ENCODE assay signal across 8 mouse cellular contexts in the genomic region with DNA sequence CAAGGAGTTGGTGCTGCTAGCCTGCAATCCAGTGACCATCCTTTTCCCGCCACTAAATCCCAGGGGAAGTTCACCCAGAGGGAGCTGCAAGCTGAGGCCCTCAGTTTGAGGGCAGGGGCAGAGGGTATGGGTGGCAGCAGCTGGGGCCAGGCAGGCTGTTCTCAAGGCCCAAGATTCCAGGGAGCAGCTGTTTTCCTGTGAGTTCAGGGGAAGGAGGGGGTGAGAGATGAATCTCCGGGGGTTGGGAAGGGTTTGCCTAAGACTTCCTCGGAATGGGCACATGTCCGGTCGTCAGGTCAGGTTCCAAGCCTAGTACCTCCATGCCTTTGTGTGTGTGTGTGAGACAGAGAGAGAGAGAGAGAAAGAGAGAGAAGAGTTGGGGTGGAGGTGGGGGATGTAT. TPM values are rescaled to one million over a fixed set of nuclear protein-coding genes. Genes with fewer than 3 reads are reported as not detected.
DNase-seq lines count a peak whose midpoint lies in the region; ATAC-seq lines count a peak whose summit lies in the region.

No protein-coding gene starts in this region.

- H3K4me2 ChIP-seq in neural tube, embryonic 11.5 days (ENCODE audit: low read depth), result peak overlapping the region; percentile 18
- peak overlapping the region; percentile 31 for H3K4me2 ChIP-seq in liver, embryonic 16.5 days (ENCODE audit: low read depth, low read length)

- H3K4me3 ChIP-seq in neural tube, embryonic 11.5 days (ENCODE audit: low read depth, low read length), result no peak overlapping the region
- 0 out of 2 replicates have a peak overlapping the region, but pooled peaks have one; percentile 32 for H3K4me3 ChIP-seq in liver, embryonic 16.5 days (ENCODE audit: low read depth, low read length)

- 15% methylated on average over 5 of the region's 5 CpGs for WGBS in neural tube, embryonic 11.5 days
- 17% methylated on average over 5 of the region's 5 CpGs for WGBS in liver, embryonic 16.5 days (ENCODE audit: insufficient replicate concordance)

- peaks cover 2% of the 10 kb centered on the region; the same call in 1 of the 2 replicates for H3K36me3 ChIP-seq in neural tube, embryonic 11.5 days (ENCODE audit: control insufficient read depth, insufficient read depth, low read length)
- H3K36me3 ChIP-seq in liver, embryonic 16.5 days (ENCODE audit: control insufficient read depth, insufficient read depth), result peaks cover 15% of the 10 kb centered on the region

- H3K9ac ChIP-seq in neural tube, embryonic 11.5 days (ENCODE audit: low read length), result no peak overlapping the region
- no peak overlapping the region for H3K9ac ChIP-seq in liver, embryonic 16.5 days (ENCODE audit: low read depth, low read length)

- ATAC-seq in neural tube, embryonic 11.5 days (ENCODE audit: insufficient read depth, low FRiP score, low TSS enrichment), result no peak
- ATAC-seq in liver, embryonic 16.5 days (ENCODE audit: low read depth), result 0 out of 2 replicates have a peak, but pooled peaks have one; percentile 13

- H3K27me3 ChIP-seq in neural tube, embryonic 11.5 days (ENCODE audit: control insufficient read depth, insufficient read depth, low read length), result peaks cover 11% of the 10 kb centered on the region
- peaks cover 11% of the 10 kb centered on the region for H3K27me3 ChIP-seq in liver, embryonic 16.5 days (ENCODE audit: control insufficient read depth, insufficient read depth, low read depth, low read length)

- H3K9me3 ChIP-seq in neural tube, embryonic 11.5 days (ENCODE audit: control insufficient read depth, low read length), result no peaks in the 10 kb centered on the region
- no peaks in the 10 kb centered on the region for H3K9me3 ChIP-seq in liver, embryonic 16.5 days (replicated peaks; ENCODE audit: control insufficient read depth, low read length)

- peak; percentile 48 for DNase-seq in embryo, embryonic 11 days
- no peak for DNase-seq in embryo, embryonic 9.5 days (ENCODE audit: extremely low spot score)
- peak; percentile 22 for DNase-seq in neural tube, embryonic 11.5 days (ENCODE audit: low spot score)
- no peak for DNase-seq in neural tube, embryonic 10.5 days (ENCODE audit: extremely low spot score, low spot score)
- no peak for DNase-seq in cerebellum, postnatal 14 days
- DNase-seq in left cerebral cortex, postnatal 25 days (ENCODE audit: low spot score in 2 of 2), result no peak
- no peak for DNase-seq in urinary bladder, postnatal 14 days (ENCODE audit: low spot score)

- peaks cover 6% of the 10 kb centered on the region for H3K4me1 ChIP-seq in neural tube, embryonic 11.5 days (ENCODE audit: control insufficient read depth, insufficient read depth, low read length)
- no peaks in the 10 kb centered on the region for H3K4me1 ChIP-seq in liver, embryonic 16.5 days (ENCODE audit: control insufficient read depth, low read depth, low read length)

- no peak overlapping the region for H3K27ac ChIP-seq in neural tube, embryonic 11.5 days (ENCODE audit: low read depth, low read length)
- no peak overlapping the region for H3K27ac ChIP-seq in liver, embryonic 16.5 days (ENCODE audit: low read length)

- intact Hi-C loops in left cerebral cortex, postnatal 25 days (cut with DNase I), result no loop called here

RNA-seq across cellular contexts. Expression of a gene that starts 13.1 kb away (rescaled TPM):
- 8.4 and 9.4 TPM in 2 replicates for polyA plus RNA-seq in neural tube, embryonic 11.5 days (2014; fragmentation: Nextera tagmentation; extraction: Ambion mirVana)
- 0.15 TPM in 2 replicates for polyA plus RNA-seq in liver, embryonic 16.5 days (2015; fragmentation: Nextera tagmentation; extraction: Ambion mirVana)
- total RNA-seq in left cerebral cortex, postnatal 25 days (2021), result 10 to 100 TPM; 18.1 to 20.3 TPM

RNA-seq across cellular contexts. Expression of a gene that starts 39.3 kb away (rescaled TPM):
- 43.3 and 46.7 TPM in 2 replicates for polyA plus RNA-seq in neural tube, embryonic 11.5 days (2014; fragmentation: Nextera tagmentation; extraction: Ambion mirVana)
- 16.3 and 16.9 TPM in 2 replicates for polyA plus RNA-seq in liver, embryonic 16.5 days (2015; fragmentation: Nextera tagmentation; extraction: Ambion mirVana)
- total RNA-seq in left cerebral cortex, postnatal 25 days (2021), result 10 to 100 TPM; 38.2 to 39.3 TPM

Comparison
In these comparisons a context has a peak if more than half of its experiments do, and no peak if none do; other contexts are left out.
1. DNase-seq: peak in embryo, embryonic 11 days (single experiment) and neural tube, embryonic 11.5 days (single experiment); none in embryo, embryonic 9.5 days (single experiment), neural tube, embryonic 10.5 days (single experiment), cerebellum, postnatal 14 days (0 of 2), left cerebral cortex, postnatal 25 days (0 of 2) and urinary bladder, postnatal 14 days (single experiment).